Mouse (Mus musculus) heart, adult 2 months (tissue): ENCODE data around the gene Nfia. TPM values are rescaled to one million over a fixed set of nuclear protein-coding genes. Genes with fewer than 3 reads are reported as not detected.

Experiments used
- DNase-seq, 2 experiments: peaks; one replicate each; pipeline ENCODE4 v3.0.0; 2021
- H3K27ac ChIP-seq: fragments of 200-600 bp; 2 replicates; pipeline ENCODE4 v1.8.1; 2022
- H3K27me3 ChIP-seq: fragments of 200-500 bp; 2 replicates; pipeline ENCODE4 v1.6.1; 2012; ENCODE audit warnings: mild to moderate bottlenecking, low read length, inconsistent platforms, mixed read lengths; ENCODE audit not compliant: control insufficient read depth, insufficient read depth
- H3K36me3 ChIP-seq: fragments of 200-500 bp; 2 replicates; pipeline ENCODE4 v1.6.1; 2012; ENCODE audit warnings: low read length, inconsistent platforms; ENCODE audit not compliant: control insufficient read depth, insufficient read depth
- H3K4me1 ChIP-seq: fragments of 200-500 bp; 2 replicates; pipeline ENCODE4 v1.6.1; 2011; ENCODE audit warnings: low read length; ENCODE audit not compliant: control insufficient read depth, insufficient read depth
- H3K4me3 ChIP-seq: fragments of 200-600 bp; 2 replicates; pipeline ENCODE4 v1.8.1; 2022
- H3K79me2 ChIP-seq: fragments of 200-500 bp; replicated peaks from 2 replicates; pipeline ENCODE4 v1.6.1; 2012; ENCODE audit warnings: mild to moderate bottlenecking, inconsistent platforms, low read length, moderate library complexity, mixed read lengths; ENCODE audit not compliant: control insufficient read depth, insufficient read depth
- H3K9ac ChIP-seq: fragments of 200-500 bp; 2 replicates; pipeline ENCODE4 v1.6.1; 2012; ENCODE audit warnings: low read depth, mild to moderate bottlenecking, control low read depth, inconsistent platforms, low read length, mixed read lengths
- CTCF ChIP-seq: fragments of 200-600 bp; IDR thresholded peaks from 2 replicates; pipeline ENCODE4 v1.8.1; 2022; ENCODE audit warnings: antibody characterized with exemption, mild to moderate bottlenecking, moderate library complexity
- EP300 ChIP-seq: fragments of 200-500 bp; IDR thresholded peaks from 2 replicates; pipeline ENCODE4 v1.6.1; 2011; ENCODE audit warnings: low read depth, low read length, control low read depth; ENCODE audit not compliant: insufficient read depth
- POLR2A ChIP-seq: fragments of 200-500 bp; IDR thresholded peaks from 2 replicates; pipeline ENCODE4 v1.6.1; 2011; ENCODE audit warnings: mild to moderate bottlenecking, low read depth, low read length, control low read depth; ENCODE audit not compliant: insufficient read depth
- WGBS: fragments of 180-500 bp; shearing (Covaris S2); methylation state at CpG from one replicate; pipeline ENCODE4 v1.1.7; 2018; 5-methylcytosine and 5-hydroxymethylcytosine counted together
- intact Hi-C: fragments of 180-260 bp; cut with DNase I; formaldehyde crosslinking; loops from one replicate; pipeline ENCODE4 v1.15.1; 2025
- polyA plus RNA-seq: library from polyadenylated mRNA; depleted of rRNA; stranded (reverse); fragments of >200 nt; gene quantifications from 2 replicates; pipeline ENCODE4 v1.2.3, GENCODE M21; 2012
- total RNA-seq, 2 experiments: library from RNA; stranded (reverse); gene quantifications; 2 replicates each; pipeline ENCODE4 v1.2.3; 2021

Nfia gene
- total and polyA plus RNA-seq, 3 experiments: 70.3 to 128 (median 126) TPM

DNA sequence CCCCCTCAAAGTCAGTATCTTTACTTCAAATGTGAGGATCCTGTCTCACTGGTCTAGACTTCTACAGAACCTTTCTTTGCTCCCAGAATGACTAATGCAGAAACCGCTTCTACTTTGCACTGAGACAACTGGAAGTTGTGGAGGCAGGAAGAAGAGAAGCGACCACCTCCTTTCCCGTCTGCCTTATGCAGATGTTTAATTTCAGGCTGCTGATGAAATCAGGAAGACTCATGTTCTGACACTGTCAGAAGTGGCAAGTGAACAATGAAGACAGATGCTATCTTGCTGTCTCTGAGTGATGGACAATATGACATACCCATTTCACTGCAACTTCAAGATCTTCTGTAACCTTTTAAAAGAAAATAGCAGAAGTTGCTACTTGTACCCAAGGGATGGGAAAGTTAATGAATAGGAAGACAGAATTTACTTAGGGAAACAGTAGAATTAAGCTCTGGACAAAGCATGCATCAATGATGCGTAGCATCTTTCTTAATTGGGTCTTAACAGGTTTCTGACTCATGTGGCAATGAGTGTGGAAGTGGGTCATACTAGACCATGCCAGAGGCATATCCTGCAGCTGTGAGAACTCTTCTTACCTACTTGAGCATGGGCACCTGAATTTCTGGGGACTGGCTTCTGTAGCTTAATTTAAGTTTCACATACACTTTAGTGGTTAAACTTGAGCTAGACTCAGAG is 49.2 kb downstream of the Nfia start:
- no peak overlapping the region for H3K4me3 ChIP-seq
- H3K9ac ChIP-seq: no peak overlapping the region
- peaks cover 39% of the 10 kb centered on the region for H3K4me1 ChIP-seq
- intact Hi-C loops: no loop called here
- TF ChIP-seq CTCF (no peak), EP300 (no peak), POLR2A (no peak)
- H3K79me2 ChIP-seq: peaks cover 4% of the 10 kb centered on the region; the same call in 1 of the 2 replicates
- 49% methylated on average over 4 of the region's 4 CpGs for WGBS
- no peaks in the 10 kb centered on the region for H3K27me3 ChIP-seq
- peak overlapping the region; percentile 31; the same call in 1 of the 2 replicates for H3K27ac ChIP-seq
- DNase-seq: no peak
- peaks cover 62% of the 10 kb centered on the region for H3K36me3 ChIP-seq

DNA sequence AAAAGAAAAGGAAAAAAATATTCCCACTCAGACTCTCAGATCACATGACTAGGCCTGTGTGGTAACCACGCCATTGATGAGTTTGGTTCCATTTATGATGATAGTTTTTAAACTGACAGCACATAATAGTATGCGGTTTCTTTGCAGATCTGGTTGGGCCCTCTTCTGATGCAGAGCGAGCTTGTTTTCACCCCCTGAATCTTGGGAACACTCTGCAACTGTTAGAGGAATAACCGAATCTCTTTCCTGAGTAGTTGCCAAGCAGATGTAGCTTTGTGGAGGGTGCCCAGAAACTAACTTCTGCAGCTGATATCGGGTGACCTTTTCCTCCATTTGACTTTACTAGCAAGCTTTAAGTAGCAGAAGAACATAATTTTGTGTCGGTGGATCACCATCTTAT is 51.0 kb downstream of the Nfia start:
- no peaks in the 10 kb centered on the region for H3K27me3 ChIP-seq
- H3K4me1 ChIP-seq: peaks cover 34% of the 10 kb centered on the region
- no peak for TF ChIP-seq POLR2A
- TF ChIP-seq EP300: no peak
- TF ChIP-seq CTCF: no peak
- peak overlapping the region; percentile 54 for H3K27ac ChIP-seq
- peaks cover 5% of the 10 kb centered on the region; the same call in 1 of the 2 replicates for H3K79me2 ChIP-seq
- no peak overlapping the region for H3K4me3 ChIP-seq
- H3K9ac ChIP-seq: no peak overlapping the region
- H3K36me3 ChIP-seq: peaks cover 61% of the 10 kb centered on the region
- WGBS: 53% methylated on average over 6 of the region's 6 CpGs
- intact Hi-C loops: no loop called here
- DNase-seq: no peak

DNA sequence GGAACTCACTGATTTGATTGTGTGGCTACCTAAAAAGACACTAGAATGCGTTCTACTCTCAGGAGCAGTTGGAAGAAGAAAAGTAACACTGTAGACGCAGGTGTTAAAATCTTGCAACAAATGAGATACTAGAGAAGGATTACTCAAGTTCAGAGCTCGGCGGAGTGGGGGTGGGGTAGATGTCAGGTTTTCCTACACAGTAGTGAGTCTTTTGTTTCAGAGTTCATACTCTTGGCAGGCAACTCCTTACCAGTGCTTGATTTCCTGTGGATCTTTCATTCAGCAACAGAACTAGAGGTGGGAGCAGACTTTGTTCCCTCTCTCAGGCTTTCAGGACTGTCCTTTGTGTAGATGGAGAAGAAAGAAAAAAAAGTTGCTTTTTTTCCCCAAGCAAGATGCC is 51.9 kb downstream of the Nfia start:
- TF ChIP-seq EP300 (no peak), POLR2A (no peak), CTCF (no peak)
- 32% methylated on average over 4 of the region's 4 CpGs for WGBS
- Histone ChIP-seq H3K4me1 (peaks cover 31% of the 10 kb centered on the region), H3K9ac (no peak overlapping the region; the same call in 1 of the 2 replicates), H3K4me3 (no peak overlapping the region), H3K36me3 (peaks cover 53% of the 10 kb centered on the region), H3K79me2 (peaks cover 1% of the 10 kb centered on the region; the same call in 1 of the 2 replicates), H3K27me3 (no peaks in the 10 kb centered on the region), H3K27ac (peak overlapping the region; percentile 54)
- no peak for DNase-seq
- intact Hi-C loops: no loop called here

DNA sequence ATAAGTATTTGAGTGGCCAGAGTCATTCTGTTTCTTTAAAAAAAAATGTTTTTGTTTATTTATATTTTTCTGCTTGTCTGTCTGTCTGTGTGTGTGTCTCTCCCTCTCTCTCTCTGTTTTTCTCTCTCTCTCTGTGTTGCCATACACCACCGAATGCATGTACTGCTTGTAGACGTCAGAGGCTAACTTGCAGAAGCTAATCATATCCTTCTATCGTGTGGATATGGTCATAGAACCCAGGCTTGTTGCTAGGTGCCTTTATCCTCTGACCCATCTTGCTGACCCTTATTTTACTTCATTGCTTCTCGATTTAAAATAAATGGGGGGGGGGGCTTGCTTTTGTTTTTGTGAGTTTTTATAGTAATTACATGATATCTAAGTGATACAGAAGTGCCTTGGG is 52.9 kb downstream of the Nfia start:
- Histone ChIP-seq H3K27me3 (no peaks in the 10 kb centered on the region), H3K79me2 (peaks cover 1% of the 10 kb centered on the region; the same call in 1 of the 2 replicates), H3K4me3 (no peak overlapping the region), H3K9ac (no peak overlapping the region), H3K36me3 (peaks cover 48% of the 10 kb centered on the region), H3K4me1 (peaks cover 31% of the 10 kb centered on the region), H3K27ac (peak overlapping the region; percentile 16; the same call in 1 of the 2 replicates)
- TF ChIP-seq EP300 (no peak), POLR2A (no peak), CTCF (no peak)
- intact Hi-C loops: no loop called here
- DNase-seq: no peak
- WGBS: 49% methylated on average over 4 of the region's 4 CpGs

DNA sequence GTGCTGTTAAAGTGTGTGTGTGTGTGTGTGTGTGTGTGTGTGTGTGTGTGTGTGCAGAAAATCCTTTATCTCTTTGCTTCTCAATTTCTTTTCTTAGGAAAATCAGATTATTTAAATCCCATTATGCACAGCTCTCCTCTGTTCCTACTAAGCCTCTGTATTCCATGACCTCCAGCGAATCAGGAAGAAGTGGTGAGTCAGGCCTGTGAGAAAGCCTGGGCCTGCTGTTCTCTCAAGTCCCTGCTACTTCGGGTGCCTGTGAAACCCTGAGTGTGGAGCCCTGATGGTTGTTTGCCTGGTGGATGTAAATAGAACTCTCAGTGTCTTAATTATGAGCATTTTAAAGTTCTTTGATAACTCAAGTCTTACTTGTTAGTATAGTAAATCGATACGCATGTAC is 53.3 kb downstream of the Nfia start:
- H3K27ac ChIP-seq: peak overlapping the region; percentile 24
- no peak overlapping the region for H3K9ac ChIP-seq
- peaks cover 31% of the 10 kb centered on the region for H3K4me1 ChIP-seq
- intact Hi-C loops: no loop called here
- no peak for DNase-seq
- TF ChIP-seq EP300: no peak
- TF ChIP-seq POLR2A: no peak
- TF ChIP-seq CTCF: no peak
- no peak overlapping the region for H3K4me3 ChIP-seq
- H3K36me3 ChIP-seq: peaks cover 48% of the 10 kb centered on the region
- H3K27me3 ChIP-seq: no peaks in the 10 kb centered on the region
- peaks cover 1% of the 10 kb centered on the region; the same call in 1 of the 2 replicates for H3K79me2 ChIP-seq
- 64% methylated on average over 4 of the region's 4 CpGs for WGBS

DNA sequence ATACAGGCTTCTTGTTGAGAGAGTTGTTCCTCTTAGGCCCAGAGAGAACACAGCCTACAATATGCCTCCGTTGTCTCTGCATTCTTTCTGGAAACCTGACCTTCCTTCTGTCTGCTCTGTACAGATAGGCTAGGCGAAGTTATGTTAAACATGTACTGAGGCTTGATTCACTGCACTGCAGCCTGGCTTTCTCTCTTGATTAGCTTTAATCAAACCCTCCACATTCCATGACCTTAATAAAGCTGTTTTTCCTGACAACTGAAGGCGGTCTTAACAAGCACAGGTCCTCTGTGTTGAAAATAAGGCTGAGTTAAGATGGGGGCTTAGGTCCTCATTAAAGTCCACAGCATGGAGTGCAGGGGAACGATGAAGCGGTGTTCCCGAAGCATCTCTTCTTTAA is 54.6 kb downstream of the Nfia start:
- 72% methylated on average over 6 of the region's 6 CpGs for WGBS
- no peak overlapping the region for H3K4me3 ChIP-seq
- no peak for DNase-seq
- peaks cover 1% of the 10 kb centered on the region; the same call in 1 of the 2 replicates for H3K79me2 ChIP-seq
- H3K4me1 ChIP-seq: peaks cover 25% of the 10 kb centered on the region
- no peak overlapping the region for H3K9ac ChIP-seq
- H3K27ac ChIP-seq: peak overlapping the region; percentile 52
- H3K36me3 ChIP-seq: peaks cover 43% of the 10 kb centered on the region
- intact Hi-C loops: no loop called here
- H3K27me3 ChIP-seq: no peaks in the 10 kb centered on the region
- TF ChIP-seq EP300: no peak
- no peak for TF ChIP-seq CTCF
- no peak for TF ChIP-seq POLR2A
